Mouse (Mus musculus): Measurements from ENCODE around the gene Nqo1.

Nqo1 gene

GRCm38 (mm10) chr8:107403038-107403781 is at the start of gene Nqo1:
Gene Nqo1, minus strand, starts transcription at chr8:107403206.
- peak; percentile 91 for DNase-seq (ENCODE audit: low spot score)

DNA sequence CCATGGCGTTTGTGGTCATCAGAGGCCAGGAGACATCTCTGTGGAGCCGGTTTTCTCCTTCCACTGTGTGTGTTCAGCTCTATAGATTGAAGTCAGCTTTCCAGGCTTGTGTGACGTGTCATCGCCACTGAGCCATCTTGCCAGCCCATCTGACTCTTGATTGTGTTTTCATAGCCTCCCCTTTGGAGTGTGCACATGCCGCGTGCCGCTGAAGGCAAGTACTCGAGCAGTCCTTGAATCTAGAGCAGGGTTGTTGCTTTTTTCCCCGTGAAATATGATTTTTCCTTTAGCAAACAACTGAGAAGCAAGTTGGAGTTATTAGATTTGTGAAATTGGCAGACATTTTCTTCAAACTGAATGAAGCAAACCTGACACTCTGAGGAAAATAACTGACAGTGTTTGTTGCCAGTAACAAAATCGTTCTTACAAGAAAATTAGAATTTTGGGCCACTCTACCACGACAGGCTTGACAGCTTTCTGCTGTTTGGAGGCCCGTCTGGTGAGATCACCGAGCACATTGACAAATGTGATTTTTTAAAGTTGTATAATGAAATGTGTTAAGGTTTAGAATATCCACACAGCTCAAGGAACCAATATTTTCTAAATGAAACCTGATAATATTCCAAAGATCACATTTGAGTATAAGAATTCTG is 48.5 kb upstream of the Nqo1 start:
- DNase-seq (ENCODE audit: low spot score): no peak

GRCm38 (mm10) chr8:107449655-107450054 is 46.6 kb upstream of the Nqo1 start:
- DNase-seq (ENCODE audit: low spot score): no peak

- DNase-seq (ENCODE audit: low spot score): no peak
Measured at GRCm38 (mm10) chr8:107449130-107449529, 46.1 kb upstream of the Nqo1 start.

- DNase-seq (ENCODE audit: low spot score): no peak
Measured at GRCm38 (mm10) chr8:107448382-107448889, 45.4 kb upstream of the Nqo1 start.

DNA sequence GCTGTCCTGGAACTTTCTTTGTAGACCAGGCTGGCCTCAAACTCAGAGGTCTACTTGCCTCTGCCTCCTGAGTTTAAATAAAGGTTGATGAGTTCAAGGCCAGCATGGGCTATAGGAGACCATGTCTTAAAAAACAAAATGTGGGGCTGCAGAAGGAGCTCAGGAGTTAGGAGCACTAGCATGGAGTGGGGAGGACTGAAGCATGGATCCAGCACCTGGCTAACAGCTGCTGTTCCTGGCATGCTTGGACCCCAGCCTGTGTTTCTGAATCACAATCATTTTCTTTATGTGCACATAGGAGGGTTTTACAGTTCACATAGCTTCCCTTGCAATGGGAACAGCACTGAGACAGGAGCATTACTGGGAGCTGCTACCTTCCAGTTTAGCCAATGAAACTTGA is 44.7 kb upstream of the Nqo1 start:
- DNase-seq (ENCODE audit: low spot score): no peak

- no peak for DNase-seq (ENCODE audit: low spot score)
Measured at GRCm38 (mm10) chr8:107444626-107445025, 41.6 kb upstream of the Nqo1 start.

GRCm38 (mm10) chr8:107439880-107440625 is 37.0 kb upstream of the Nqo1 start:
- peak; percentile 55 for DNase-seq (ENCODE audit: low spot score)

DNA sequence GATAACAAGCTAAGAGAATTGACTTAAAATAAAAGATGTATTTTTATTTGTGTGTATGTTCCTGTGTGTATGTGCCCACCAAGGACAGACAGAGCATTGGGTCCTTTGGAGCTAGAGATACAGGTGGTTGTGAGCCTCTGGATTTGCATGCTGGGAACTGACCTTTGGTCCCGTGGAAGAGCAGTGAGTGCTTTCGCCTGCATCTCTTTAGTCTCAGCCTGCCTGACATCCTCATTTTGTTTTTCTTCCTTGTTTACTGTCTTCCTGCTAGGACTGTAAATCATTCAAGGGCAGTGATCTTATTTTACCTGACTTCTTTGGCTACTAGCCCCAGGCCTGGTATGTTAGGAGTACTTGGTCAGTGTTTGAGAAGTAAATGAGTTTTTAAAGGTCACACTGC is 34.7 kb upstream of the Nqo1 start:
- no peak for DNase-seq (ENCODE audit: low spot score)

DNA sequence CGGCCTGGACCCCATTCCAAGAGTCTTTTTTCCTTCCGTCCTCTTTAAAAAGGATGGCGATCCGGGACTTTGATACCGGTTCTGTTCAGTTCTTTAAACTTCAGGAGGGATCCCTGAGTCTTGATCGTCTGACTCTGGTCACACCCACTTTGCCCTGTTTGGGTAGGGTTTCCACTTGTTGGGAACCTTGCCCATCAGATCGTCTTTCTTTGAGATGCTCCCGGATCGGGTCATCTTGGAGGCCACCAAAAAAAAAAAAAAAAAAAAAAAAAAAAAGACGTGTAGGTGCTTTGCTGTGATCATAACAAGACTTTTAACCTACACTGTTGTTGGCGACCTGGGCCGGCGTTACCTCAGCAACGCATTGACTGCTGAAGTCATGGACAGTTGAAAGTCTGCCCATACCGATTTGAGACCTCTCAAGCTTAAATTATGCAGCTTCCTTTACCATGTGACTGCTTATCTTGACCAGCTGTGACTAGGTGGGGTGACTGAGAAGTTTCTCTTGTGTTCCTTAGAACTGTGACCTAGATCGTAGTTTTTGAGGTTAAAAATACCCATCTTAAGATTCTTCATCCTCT is 33.9 kb upstream of the Nqo1 start:
- DNase-seq (ENCODE audit: low spot score): peak; percentile 82

- DNase-seq (ENCODE audit: low spot score): peak; percentile 68
Measured at GRCm38 (mm10) chr8:107435962-107436831, 33.2 kb upstream of the Nqo1 start, which contains the start of gene Wwp2. Gene Wwp2, plus strand, starts transcription at chr8:107436365.

GRCm38 (mm10) chr8:107435421-107435961 is 32.5 kb upstream of the Nqo1 start:
- DNase-seq (ENCODE audit: low spot score): no peak

DNA sequence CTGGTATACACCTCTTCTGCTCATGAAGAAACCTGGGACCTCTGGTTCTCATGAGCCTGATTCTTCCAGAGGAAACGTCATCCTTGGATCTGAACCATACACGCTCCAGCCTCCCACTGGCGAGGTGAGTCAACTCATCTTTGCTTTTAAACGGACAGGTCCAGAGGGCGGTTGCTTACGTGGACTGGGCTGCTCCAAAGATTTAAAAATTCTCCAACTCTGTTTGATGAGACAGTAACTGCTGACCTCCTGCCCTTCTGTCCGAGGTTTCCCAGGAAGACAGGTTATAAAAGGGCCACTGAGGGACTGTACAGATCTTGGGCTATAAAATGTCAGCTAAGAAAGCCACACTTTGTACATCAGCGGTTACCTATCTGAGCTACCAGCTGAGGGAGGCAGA is 27.8 kb upstream of the Nqo1 start:
- no peak for DNase-seq (ENCODE audit: low spot score)

DNA sequence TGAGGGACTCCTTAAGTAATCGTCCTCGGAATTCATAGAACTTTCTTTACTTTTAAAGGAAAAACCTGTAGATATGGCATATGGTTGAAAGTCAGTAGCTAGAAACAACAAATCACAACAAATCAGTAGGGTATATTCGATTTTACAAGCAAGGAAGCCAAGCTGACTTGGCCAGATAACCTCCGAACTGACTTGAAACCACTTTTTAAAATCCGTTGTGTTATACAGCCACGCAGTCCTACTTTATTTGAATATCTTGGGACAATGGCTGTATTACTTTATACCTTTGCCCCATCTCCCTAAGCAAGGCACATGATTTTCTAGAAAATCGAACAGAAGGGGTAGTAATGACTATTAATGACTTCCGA is 22.2 kb upstream of the Nqo1 start:
- DNase-seq (ENCODE audit: low spot score): no peak

- peak; percentile 98 for DNase-seq (ENCODE audit: low spot score)
Measured at GRCm38 (mm10) chr8:107424597-107425229, 21.7 kb upstream of the Nqo1 start, which contains the start of gene Nob1. Gene Nob1, minus strand, starts transcription at chr8:107425051.

DNA sequence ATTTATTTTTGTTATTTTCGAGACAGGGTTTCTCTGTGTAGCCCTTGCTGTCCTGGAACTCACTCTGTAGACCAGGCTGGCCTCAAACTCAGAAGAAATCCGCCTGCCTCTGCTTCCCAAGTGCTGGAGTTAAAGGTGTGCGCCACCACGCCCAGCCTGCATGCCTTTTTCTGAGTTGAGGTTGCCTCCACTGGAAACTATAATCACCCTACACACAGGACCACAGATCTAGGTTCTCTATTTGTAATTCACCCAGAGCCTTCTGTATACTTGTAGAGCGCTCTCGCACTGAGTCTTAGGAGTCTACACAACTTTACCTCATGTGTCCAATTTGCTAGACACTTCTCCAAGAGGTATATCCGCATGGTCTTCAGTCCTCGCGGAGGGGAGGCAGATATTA is 21.2 kb upstream of the Nqo1 start:
- no peak for DNase-seq (ENCODE audit: low spot score)

- DNase-seq (ENCODE audit: low spot score): no peak
Measured at GRCm38 (mm10) chr8:107417001-107417400, 14.0 kb upstream of the Nqo1 start.

DNA sequence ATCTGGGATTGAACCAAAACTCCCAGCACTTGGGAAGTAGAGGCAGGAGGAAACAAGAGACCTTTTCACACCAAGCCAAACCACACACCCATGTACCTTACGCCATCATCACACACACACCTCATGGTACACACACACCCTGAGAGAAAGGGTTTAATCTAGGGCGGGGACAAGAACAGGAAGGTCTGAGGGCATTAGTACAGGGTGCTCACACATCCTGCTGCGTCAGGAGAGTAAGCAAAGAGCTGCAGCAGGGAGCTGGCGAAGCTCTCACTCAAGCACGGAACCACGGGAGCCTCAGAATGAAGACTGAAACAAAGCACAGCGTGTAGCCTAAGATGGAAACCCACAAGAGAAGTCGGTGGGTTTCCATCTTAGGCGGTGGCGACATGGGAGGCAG is 10.9 kb upstream of the Nqo1 start:
- no peak for DNase-seq (ENCODE audit: low spot score)

DNA sequence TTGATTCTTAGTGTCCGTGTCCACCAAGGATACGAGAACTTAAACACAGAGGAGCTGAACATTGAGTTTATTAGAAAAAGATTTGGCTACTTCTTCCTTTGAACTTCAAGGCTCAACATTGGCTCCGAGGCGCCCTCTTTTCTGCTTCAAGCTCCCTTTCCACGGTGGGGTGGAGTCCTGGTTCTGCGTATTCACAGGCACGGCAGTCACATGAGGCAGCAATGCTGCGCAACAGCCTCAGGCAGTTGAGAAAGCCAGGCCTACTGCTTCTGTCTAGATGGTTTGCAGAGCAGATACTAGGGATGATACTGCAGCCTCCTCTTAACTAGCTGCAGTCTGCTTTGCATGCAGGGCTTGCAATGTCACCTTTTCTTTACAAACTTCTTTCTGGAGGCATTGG is 9.5 kb upstream of the Nqo1 start:
- no peak for DNase-seq (ENCODE audit: low spot score)

DNA sequence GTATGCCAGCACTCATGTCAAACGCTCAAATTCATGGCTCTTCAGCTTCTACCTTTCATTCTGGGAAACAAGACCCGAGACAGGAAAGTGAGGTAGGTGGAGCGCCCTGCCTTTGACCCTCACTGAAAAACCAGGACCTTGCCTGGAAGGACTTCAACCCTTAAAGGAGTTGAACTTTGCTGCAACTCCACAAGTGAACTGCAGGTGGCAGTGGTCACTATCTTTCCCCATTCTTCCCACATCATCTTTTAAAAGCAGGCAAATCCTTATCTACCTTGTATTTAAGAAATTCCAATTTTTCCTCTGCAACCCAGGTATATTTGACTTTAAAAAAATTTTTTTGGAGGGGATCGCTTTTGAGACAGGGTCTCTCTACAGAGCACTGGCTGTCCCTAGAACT is 8.4 kb upstream of the Nqo1 start:
- peak; percentile 41 for DNase-seq (ENCODE audit: low spot score)

DNA sequence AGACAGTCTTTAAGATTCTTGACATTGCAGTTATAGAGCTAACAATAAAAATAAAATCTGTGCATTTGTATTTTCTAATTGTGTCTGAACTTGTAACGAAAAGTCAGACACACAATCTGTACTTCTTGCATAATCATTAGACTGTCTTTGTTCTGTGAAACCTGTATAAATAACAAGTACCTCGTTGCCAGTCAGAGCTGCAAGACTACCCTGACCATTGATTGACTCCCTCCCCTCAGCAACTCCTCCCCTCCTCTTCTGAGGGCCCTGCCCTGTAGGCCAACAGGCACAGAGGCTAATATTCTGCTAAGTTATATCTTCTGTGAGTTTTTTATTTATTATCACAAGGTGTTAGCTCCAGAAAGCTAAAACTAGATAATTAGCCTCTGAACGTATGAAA is 2.9 kb upstream of the Nqo1 start:
- no peak for DNase-seq (ENCODE audit: low spot score)

Measured in c-Kit-positive CD71-positive TER-119-positive erythroid progenitor cells, embryonic 14.5 days (primary cell).